ENCODE assay signal across 8 mouse cellular contexts in genomic region chr16:15052389-15052923, GRCm38 (mm10).
DNase-seq lines count a peak whose midpoint lies in the region; ATAC-seq lines count a peak whose summit lies in the region.

No protein-coding gene starts in this region.

- no peaks in the 10 kb centered on the region for H3K9me3 ChIP-seq in kidney, embryonic 15.5 days (replicated peaks)
- H3K9me3 ChIP-seq in embryonic facial prominence, embryonic 12.5 days = no peaks in the 10 kb centered on the region
- H3K9me3 ChIP-seq in hindbrain, embryonic 11.5 days (ENCODE audit: control insufficient read depth, low read length) = no peaks in the 10 kb centered on the region
- H3K9me3 ChIP-seq in midbrain, embryonic 15.5 days = no peaks in the 10 kb centered on the region

- no peaks in the 10 kb centered on the region for H3K27me3 ChIP-seq in kidney, embryonic 15.5 days
- H3K27me3 ChIP-seq in embryonic facial prominence, embryonic 12.5 days = no peaks in the 10 kb centered on the region
- H3K27me3 ChIP-seq in hindbrain, embryonic 11.5 days (ENCODE audit: control insufficient read depth, insufficient read depth, low read length) = no peaks in the 10 kb centered on the region
- H3K27me3 ChIP-seq in midbrain, embryonic 15.5 days (replicated peaks) = no peaks in the 10 kb centered on the region

- DNase-seq in kidney, postnatal 10 days = no peak
- no peak for DNase-seq in hindbrain, embryonic 11.5 days (ENCODE audit: low spot score)
- DNase-seq in ovary, postnatal 14 days (ENCODE audit: low spot score) = no peak
- no peak for DNase-seq in right cerebral cortex, postnatal 4 days

- H3K4me2 ChIP-seq in kidney, embryonic 15.5 days = peak overlapping the region; percentile 51
- H3K4me2 ChIP-seq in embryonic facial prominence, embryonic 12.5 days (replicated peaks) = peak overlapping the region; percentile 38
- peak overlapping the region; percentile 19; the same call in 1 of the 2 replicates for H3K4me2 ChIP-seq in hindbrain, embryonic 11.5 days (replicated peaks; ENCODE audit: low read depth, low read length)
- peak overlapping the region; percentile 28 for H3K4me2 ChIP-seq in midbrain, embryonic 15.5 days

- peak overlapping the region; percentile 84 for H3K27ac ChIP-seq in kidney, embryonic 15.5 days
- H3K27ac ChIP-seq in embryonic facial prominence, embryonic 12.5 days = peak overlapping the region; percentile 96
- no peak overlapping the region for H3K27ac ChIP-seq in hindbrain, embryonic 11.5 days (ENCODE audit: low read depth, low read length)
- no peak overlapping the region for H3K27ac ChIP-seq in midbrain, embryonic 15.5 days

- peak overlapping the region; percentile 14; the same call in 1 of the 2 replicates for H3K4me3 ChIP-seq in kidney, embryonic 15.5 days (replicated peaks)
- no peak overlapping the region for H3K4me3 ChIP-seq in embryonic facial prominence, embryonic 12.5 days
- H3K4me3 ChIP-seq in hindbrain, embryonic 11.5 days (ENCODE audit: low read depth, low read length) = no peak overlapping the region
- no peak overlapping the region for H3K4me3 ChIP-seq in midbrain, embryonic 15.5 days

- H3K4me1 ChIP-seq in kidney, embryonic 15.5 days = peaks cover 43% of the 10 kb centered on the region
- peaks cover 44% of the 10 kb centered on the region for H3K4me1 ChIP-seq in embryonic facial prominence, embryonic 12.5 days
- H3K4me1 ChIP-seq in hindbrain, embryonic 11.5 days (replicated peaks; ENCODE audit: control insufficient read depth, insufficient read depth, low read length) = peaks cover 2% of the 10 kb centered on the region; the same call in 1 of the 2 replicates
- H3K4me1 ChIP-seq in midbrain, embryonic 15.5 days = peaks cover 12% of the 10 kb centered on the region

- no peak overlapping the region for H3K9ac ChIP-seq in kidney, embryonic 15.5 days
- H3K9ac ChIP-seq in embryonic facial prominence, embryonic 12.5 days = no peak overlapping the region
- H3K9ac ChIP-seq in hindbrain, embryonic 11.5 days (ENCODE audit: low read depth, low read length) = no peak overlapping the region
- H3K9ac ChIP-seq in midbrain, embryonic 15.5 days = no peak overlapping the region

- no peaks in the 10 kb centered on the region for H3K36me3 ChIP-seq in kidney, embryonic 15.5 days
- no peaks in the 10 kb centered on the region for H3K36me3 ChIP-seq in embryonic facial prominence, embryonic 12.5 days
- H3K36me3 ChIP-seq in hindbrain, embryonic 11.5 days (ENCODE audit: control insufficient read depth, insufficient read depth, low read length) = no peaks in the 10 kb centered on the region
- H3K36me3 ChIP-seq in midbrain, embryonic 15.5 days (replicated peaks) = no peaks in the 10 kb centered on the region

- WGBS in kidney, embryonic 15.5 days = 22% methylated on average over 7 of the region's 7 CpGs
- 10% methylated on average over 7 of the region's 7 CpGs for WGBS in embryonic facial prominence, embryonic 12.5 days
- 17% methylated on average over 7 of the region's 7 CpGs for WGBS in hindbrain, embryonic 11.5 days
- 18% methylated on average over 7 of the region's 7 CpGs for WGBS in midbrain, embryonic 15.5 days

- no peak; the same call in 1 of the 2 replicates for ATAC-seq in kidney, embryonic 15.5 days (replicated peaks; ENCODE audit: low FRiP score)
- no peak; the same call in 1 of the 2 replicates for ATAC-seq in embryonic facial prominence, embryonic 12.5 days (ENCODE audit: insufficient number of reproducible peaks, insufficient read depth, low FRiP score, low TSS enrichment)
- peak; percentile 9; the same call in 1 of the 2 replicates for ATAC-seq in hindbrain, embryonic 11.5 days (ENCODE audit: low FRiP score)
- ATAC-seq in midbrain, embryonic 15.5 days (replicated peaks) = peak; percentile 44
- no peak for ATAC-seq in erythroid progenitor cell, adult 5-6 weeks (replicated peaks; ENCODE audit: low FRiP score, poor library complexity, severe bottlenecking)

Comparison
In these comparisons a context has a peak if more than half of its experiments do, and no peak if none do; other contexts are left out.
1. ATAC-seq: peak in hindbrain, embryonic 11.5 days (single experiment) and midbrain, embryonic 15.5 days (single experiment); none in kidney, embryonic 15.5 days (single experiment), embryonic facial prominence, embryonic 12.5 days (single experiment) and erythroid progenitor cell, adult 5-6 weeks (single experiment).
2. H3K27ac ChIP-seq: peak in kidney, embryonic 15.5 days (single experiment) and embryonic facial prominence, embryonic 12.5 days (single experiment); none in hindbrain, embryonic 11.5 days (single experiment) and midbrain, embryonic 15.5 days (single experiment).
3. Peak in every context shown above with its lines, with median percentiles within 50 percentile points of each other: H3K4me2 ChIP-seq.